Mouse (Mus musculus): Measurements from ENCODE around the gene Fos. TPM values are rescaled to one million over a fixed set of nuclear protein-coding genes. Genes with fewer than 3 reads are reported as not detected.

Fos gene
- 1.1 and 1.6 TPM in 2 replicates for polyA plus RNA-seq (2015; fragmentation: Nextera tagmentation; extraction: Ambion mirVana)

DNA sequence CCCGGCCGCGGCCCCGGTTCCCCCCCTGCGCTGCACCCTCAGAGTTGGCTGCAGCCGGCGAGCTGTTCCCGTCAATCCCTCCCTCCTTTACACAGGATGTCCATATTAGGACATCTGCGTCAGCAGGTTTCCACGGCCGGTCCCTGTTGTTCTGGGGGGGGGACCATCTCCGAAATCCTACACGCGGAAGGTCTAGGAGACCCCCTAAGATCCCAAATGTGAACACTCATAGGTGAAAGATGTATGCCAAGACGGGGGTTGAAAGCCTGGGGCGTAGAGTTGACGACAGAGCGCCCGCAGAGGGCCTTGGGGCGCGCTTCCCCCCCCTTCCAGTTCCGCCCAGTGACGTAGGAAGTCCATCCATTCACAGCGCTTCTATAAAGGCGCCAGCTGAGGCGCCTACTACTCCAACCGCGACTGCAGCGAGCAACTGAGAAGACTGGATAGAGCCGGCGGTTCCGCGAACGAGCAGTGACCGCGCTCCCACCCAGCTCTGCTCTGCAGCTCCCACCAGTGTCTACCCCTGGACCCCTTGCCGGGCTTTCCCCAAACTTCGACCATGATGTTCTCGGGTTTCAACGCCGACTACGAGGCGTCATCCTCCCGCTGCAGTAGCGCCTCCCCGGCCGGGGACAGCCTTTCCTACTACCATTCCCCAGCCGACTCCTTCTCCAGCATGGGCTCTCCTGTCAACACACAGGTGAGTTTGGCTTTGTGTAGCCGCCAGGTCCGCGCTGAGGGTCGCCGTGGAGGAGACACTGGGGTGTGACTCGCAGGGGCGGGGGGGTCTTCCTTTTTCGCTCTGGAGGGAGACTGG is at the start of gene Fos:
Fos (plus strand) TSS at position 410 of the 817 bp plus-strand sequence.
- Histone ChIP-seq H3K4me2 (ENCODE audit: low read depth, low read length) (peak within 1 kb of the TSS; percentile 91), H3K4me1 (ENCODE audit: control insufficient read depth, low read depth, low read length) (peaks cover 45% of the 10 kb centered on the region), H3K36me3 (ENCODE audit: control insufficient read depth, insufficient read depth) (no peaks in the 10 kb centered on the region), H3K27me3 (ENCODE audit: control insufficient read depth, insufficient read depth, low read depth, low read length) (peaks cover 70% of the 10 kb centered on the region), H3K4me3 (ENCODE audit: low read depth, low read length) (peak within 1 kb of the TSS; percentile 68), H3K27ac (ENCODE audit: low read length) (peak within 1 kb of the TSS; percentile 31), H3K9ac (ENCODE audit: low read depth, low read length) (peak within 1 kb of the TSS; percentile 53), H3K9me3 (replicated peaks; ENCODE audit: control insufficient read depth, low read length) (no peaks in the 10 kb centered on the region)
- WGBS (ENCODE audit: insufficient replicate concordance), result under 1% methylated on average over 56 of the region's 56 CpGs
- ATAC-seq (ENCODE audit: low read depth), result peak; percentile 84

GRCm38 (mm10) chr12:85425721-85426120 is 48.0 kb upstream of the Fos start:
- 40% methylated on average over 11 of the region's 11 CpGs for WGBS (ENCODE audit: insufficient replicate concordance)
- Histone ChIP-seq H3K4me2 (ENCODE audit: low read depth, low read length) (no peak overlapping the region), H3K9ac (ENCODE audit: low read depth, low read length) (no peak overlapping the region), H3K4me3 (ENCODE audit: low read depth, low read length) (no peak overlapping the region), H3K4me1 (ENCODE audit: control insufficient read depth, low read depth, low read length) (no peaks in the 10 kb centered on the region), H3K36me3 (ENCODE audit: control insufficient read depth, insufficient read depth) (no peaks in the 10 kb centered on the region), H3K27ac (ENCODE audit: low read length) (no peak overlapping the region), H3K27me3 (ENCODE audit: control insufficient read depth, insufficient read depth, low read depth, low read length) (no peaks in the 10 kb centered on the region; the same call in 1 of the 2 replicates), H3K9me3 (replicated peaks; ENCODE audit: control insufficient read depth, low read length) (no peaks in the 10 kb centered on the region)
- ATAC-seq (ENCODE audit: low read depth), result no peak

DNA sequence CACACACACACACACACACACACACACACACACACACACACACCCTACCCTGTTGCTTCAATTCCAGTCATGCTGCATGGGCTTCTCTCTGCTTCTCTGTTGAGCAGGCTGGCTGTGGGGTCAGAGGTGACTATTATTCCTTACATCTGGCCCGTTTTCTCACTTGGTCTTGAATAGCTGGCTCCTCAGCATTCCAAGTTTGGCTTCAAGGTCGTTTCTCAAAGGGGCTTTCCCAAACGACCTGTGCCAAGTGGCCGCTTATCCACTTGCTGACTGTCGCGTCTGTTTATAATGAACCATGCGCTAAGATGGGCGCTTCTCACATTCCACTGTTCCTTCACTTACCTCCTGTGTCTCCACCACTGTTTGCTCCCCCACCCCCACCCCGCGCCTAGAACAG is 47.6 kb upstream of the Fos start:
- H3K4me3 ChIP-seq (ENCODE audit: low read depth, low read length), result no peak overlapping the region
- H3K27me3 ChIP-seq (ENCODE audit: control insufficient read depth, insufficient read depth, low read depth, low read length), result no peaks in the 10 kb centered on the region; the same call in 1 of the 2 replicates
- H3K27ac ChIP-seq (ENCODE audit: low read length), result no peak overlapping the region
- WGBS (ENCODE audit: insufficient replicate concordance), result 61% methylated on average over 10 of the region's 10 CpGs
- H3K9me3 ChIP-seq (replicated peaks; ENCODE audit: control insufficient read depth, low read length), result no peaks in the 10 kb centered on the region
- ATAC-seq (ENCODE audit: low read depth), result no peak
- no peaks in the 10 kb centered on the region for H3K36me3 ChIP-seq (ENCODE audit: control insufficient read depth, insufficient read depth)
- no peaks in the 10 kb centered on the region for H3K4me1 ChIP-seq (ENCODE audit: control insufficient read depth, low read depth, low read length)
- H3K4me2 ChIP-seq (ENCODE audit: low read depth, low read length), result no peak overlapping the region
- no peak overlapping the region for H3K9ac ChIP-seq (ENCODE audit: low read depth, low read length)

DNA sequence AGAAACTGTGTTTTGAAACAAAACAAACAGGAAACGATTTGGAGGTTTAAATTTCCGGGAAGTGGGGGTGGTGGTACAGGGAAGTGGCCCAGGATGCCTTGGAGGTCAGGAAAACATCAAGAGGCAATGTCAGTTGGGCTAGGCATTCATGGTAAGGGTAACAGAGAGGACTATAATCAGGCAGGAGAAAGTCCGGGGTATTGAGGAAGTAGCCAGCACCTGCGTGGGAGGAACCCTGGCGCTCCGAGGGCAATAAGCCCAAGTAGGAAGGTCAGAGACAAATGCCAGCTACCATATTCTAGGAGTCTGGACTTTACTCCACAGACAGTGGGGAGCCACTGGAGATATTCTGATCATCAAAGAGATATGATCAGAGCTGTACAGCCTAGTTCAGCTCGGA is 45.9 kb upstream of the Fos start:
- Histone ChIP-seq H3K27ac (ENCODE audit: low read length) (no peak overlapping the region), H3K9me3 (replicated peaks; ENCODE audit: control insufficient read depth, low read length) (no peaks in the 10 kb centered on the region), H3K9ac (ENCODE audit: low read depth, low read length) (no peak overlapping the region), H3K4me1 (ENCODE audit: control insufficient read depth, low read depth, low read length) (no peaks in the 10 kb centered on the region), H3K27me3 (ENCODE audit: control insufficient read depth, insufficient read depth, low read depth, low read length) (no peaks in the 10 kb centered on the region), H3K4me3 (ENCODE audit: low read depth, low read length) (no peak overlapping the region), H3K36me3 (ENCODE audit: control insufficient read depth, insufficient read depth) (no peaks in the 10 kb centered on the region), H3K4me2 (ENCODE audit: low read depth, low read length) (no peak overlapping the region)
- 31% methylated on average over 7 of the region's 7 CpGs for WGBS (ENCODE audit: insufficient replicate concordance)
- no peak for ATAC-seq (ENCODE audit: low read depth)

GRCm38 (mm10) chr12:85429999-85430398 is 43.7 kb upstream of the Fos start:
- Histone ChIP-seq H3K36me3 (ENCODE audit: control insufficient read depth, insufficient read depth) (no peaks in the 10 kb centered on the region), H3K9me3 (replicated peaks; ENCODE audit: control insufficient read depth, low read length) (no peaks in the 10 kb centered on the region), H3K4me2 (ENCODE audit: low read depth, low read length) (no peak overlapping the region), H3K4me1 (ENCODE audit: control insufficient read depth, low read depth, low read length) (no peaks in the 10 kb centered on the region), H3K9ac (ENCODE audit: low read depth, low read length) (no peak overlapping the region), H3K27me3 (ENCODE audit: control insufficient read depth, insufficient read depth, low read depth, low read length) (no peaks in the 10 kb centered on the region), H3K4me3 (ENCODE audit: low read depth, low read length) (no peak overlapping the region), H3K27ac (ENCODE audit: low read length) (no peak overlapping the region)
- no peak for ATAC-seq (ENCODE audit: low read depth)
- 47% methylated on average over 4 of the region's 4 CpGs for WGBS (ENCODE audit: insufficient replicate concordance)

- Histone ChIP-seq H3K36me3 (ENCODE audit: control insufficient read depth, insufficient read depth) (no peaks in the 10 kb centered on the region), H3K9ac (ENCODE audit: low read depth, low read length) (no peak overlapping the region), H3K4me2 (ENCODE audit: low read depth, low read length) (no peak overlapping the region), H3K4me3 (ENCODE audit: low read depth, low read length) (no peak overlapping the region), H3K9me3 (replicated peaks; ENCODE audit: control insufficient read depth, low read length) (no peaks in the 10 kb centered on the region), H3K4me1 (ENCODE audit: control insufficient read depth, low read depth, low read length) (no peaks in the 10 kb centered on the region), H3K27ac (ENCODE audit: low read length) (no peak overlapping the region), H3K27me3 (ENCODE audit: control insufficient read depth, insufficient read depth, low read depth, low read length) (no peaks in the 10 kb centered on the region)
- no peak for ATAC-seq (ENCODE audit: low read depth)
- 38% methylated on average over 6 of the region's 6 CpGs for WGBS (ENCODE audit: insufficient replicate concordance)
Observed at GRCm38 (mm10) chr12:85430434-85430833, 43.3 kb upstream of the Fos start.

DNA sequence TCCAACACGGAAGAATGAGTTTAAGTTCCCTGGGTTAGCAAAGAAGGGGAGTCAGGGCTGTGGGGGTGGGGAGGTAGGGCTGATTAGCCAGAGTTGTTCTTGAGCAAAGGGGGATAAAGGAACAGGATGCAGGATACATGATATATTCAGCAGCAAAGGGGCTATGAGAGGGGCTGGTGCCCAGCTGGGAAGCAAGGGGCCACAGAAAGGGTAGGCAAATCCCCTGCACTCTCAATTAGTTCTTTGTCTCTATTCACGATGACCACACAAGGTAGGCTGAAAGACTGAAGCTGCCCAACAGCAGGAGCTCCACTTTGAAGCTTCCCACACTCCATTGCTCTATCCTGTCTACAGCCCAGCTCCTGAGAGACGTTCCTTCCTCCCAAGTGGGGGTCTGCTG is 39.8 kb upstream of the Fos start:
- Histone ChIP-seq H3K36me3 (ENCODE audit: control insufficient read depth, insufficient read depth) (no peaks in the 10 kb centered on the region), H3K27me3 (ENCODE audit: control insufficient read depth, insufficient read depth, low read depth, low read length) (no peaks in the 10 kb centered on the region), H3K9me3 (replicated peaks; ENCODE audit: control insufficient read depth, low read length) (no peaks in the 10 kb centered on the region), H3K4me1 (ENCODE audit: control insufficient read depth, low read depth, low read length) (no peaks in the 10 kb centered on the region; the same call in 1 of the 2 replicates), H3K9ac (ENCODE audit: low read depth, low read length) (no peak overlapping the region), H3K27ac (ENCODE audit: low read length) (no peak overlapping the region), H3K4me2 (ENCODE audit: low read depth, low read length) (no peak overlapping the region), H3K4me3 (ENCODE audit: low read depth, low read length) (no peak overlapping the region)
- 52% methylated on average over 3 of the region's 3 CpGs for WGBS (ENCODE audit: insufficient replicate concordance)
- ATAC-seq (ENCODE audit: low read depth), result no peak

- no peaks in the 10 kb centered on the region for H3K27me3 ChIP-seq (ENCODE audit: control insufficient read depth, insufficient read depth, low read depth, low read length)
- H3K9me3 ChIP-seq (replicated peaks; ENCODE audit: control insufficient read depth, low read length), result no peaks in the 10 kb centered on the region
- ATAC-seq (ENCODE audit: low read depth), result no peak
- no peaks in the 10 kb centered on the region for H3K36me3 ChIP-seq (ENCODE audit: control insufficient read depth, insufficient read depth)
- H3K4me3 ChIP-seq (ENCODE audit: low read depth, low read length), result no peak overlapping the region
- no peak overlapping the region for H3K4me2 ChIP-seq (ENCODE audit: low read depth, low read length)
- H3K27ac ChIP-seq (ENCODE audit: low read length), result no peak overlapping the region
- H3K4me1 ChIP-seq (ENCODE audit: control insufficient read depth, low read depth, low read length), result no peaks in the 10 kb centered on the region; the same call in 1 of the 2 replicates
- 67% methylated on average over 5 of the region's 5 CpGs for whole genome bisulfite sequencing (ENCODE audit: insufficient replicate concordance)
- no peak overlapping the region for H3K9ac ChIP-seq (ENCODE audit: low read depth, low read length)
Observed at GRCm38 (mm10) chr12:85434526-85434925, 39.2 kb upstream of the Fos start.

GRCm38 (mm10) chr12:85436021-85436621 is 37.6 kb upstream of the Fos start:
- ATAC-seq (ENCODE audit: low read depth), result no peak
- H3K27me3 ChIP-seq (ENCODE audit: control insufficient read depth, insufficient read depth, low read depth, low read length), result no peaks in the 10 kb centered on the region
- no peak overlapping the region for H3K27ac ChIP-seq (ENCODE audit: low read length)
- H3K4me2 ChIP-seq (ENCODE audit: low read depth, low read length), result no peak overlapping the region
- no peaks in the 10 kb centered on the region for H3K9me3 ChIP-seq (replicated peaks; ENCODE audit: control insufficient read depth, low read length)
- no peaks in the 10 kb centered on the region for H3K36me3 ChIP-seq (ENCODE audit: control insufficient read depth, insufficient read depth)
- H3K9ac ChIP-seq (ENCODE audit: low read depth, low read length), result no peak overlapping the region
- no peaks in the 10 kb centered on the region; the same call in 1 of the 2 replicates for H3K4me1 ChIP-seq (ENCODE audit: control insufficient read depth, low read depth, low read length)
- WGBS (ENCODE audit: insufficient replicate concordance), result 57% methylated on average over 10 of the region's 10 CpGs
- no peak overlapping the region for H3K4me3 ChIP-seq (ENCODE audit: low read depth, low read length)

All from liver, embryonic 16.5 days (tissue).